In genomic region chr1:53736583-53736982, GRCm38 (mm10) we compare ENCODE assay signal across 26 mouse cellular contexts. TPM values are rescaled to one million over a fixed set of nuclear protein-coding genes. Genes with fewer than 3 reads are reported as not detected.
"Had no signal": no experiment of that assay in that cellular context is flagged by ENCODE, and none has a peak within 500 bp of the region (broad histone marks: within the 10 kb centered on the region; RNA-seq: fewer than 3 reads in every experiment).

No protein-coding gene starts in this region.

- DNase-seq: gastrocnemius, postnatal 14 days; gastrocnemius, postnatal 36 days; heart, adult 11 months; heart, adult 2 months; heart, postnatal 14 days; heart, postnatal 36 days; kidney, adult 11 months; kidney, adult 2 months; kidney, adult 9 months; kidney, postnatal 14 days; kidney, postnatal 36 days; layer of hippocampus, adult 9-11 months; layer of hippocampus, postnatal 36 days; left cerebral cortex, postnatal 4 days had no signal

- H3K9ac ChIP-seq: heart, embryonic 13.5 days; heart, embryonic 15.5 days; hindbrain, embryonic 14.5 days; kidney, embryonic 15.5 days; limb, embryonic 13.5 days; limb, embryonic 15.5 days; liver, embryonic 12.5 days had no signal

- H3K4me1 ChIP-seq: heart, embryonic 13.5 days; heart, embryonic 15.5 days; kidney, embryonic 15.5 days; limb, embryonic 13.5 days; limb, embryonic 15.5 days; liver, embryonic 12.5 days had no signal

- H3K4me2 ChIP-seq: heart, embryonic 11.5 days; heart, embryonic 13.5 days; heart, embryonic 15.5 days; hindbrain, embryonic 14.5 days; kidney, embryonic 15.5 days; limb, embryonic 13.5 days; limb, embryonic 15.5 days; liver, embryonic 12.5 days had no signal

- H3K27me3 ChIP-seq: heart, embryonic 13.5 days; heart, embryonic 15.5 days; kidney, embryonic 15.5 days; limb, embryonic 13.5 days; limb, embryonic 15.5 days; liver, embryonic 12.5 days had no signal

- H3K4me3 ChIP-seq: heart, adult 2 months; heart, embryonic 13.5 days; heart, embryonic 15.5 days; kidney, embryonic 15.5 days; limb, embryonic 13.5 days; limb, embryonic 15.5 days; liver, embryonic 12.5 days had no signal

- H3K36me3 ChIP-seq: heart, embryonic 13.5 days; heart, embryonic 15.5 days; kidney, embryonic 15.5 days; limb, embryonic 13.5 days; limb, embryonic 15.5 days; liver, embryonic 12.5 days had no signal

- H3K9me3 ChIP-seq: heart, embryonic 13.5 days; heart, embryonic 15.5 days; kidney, embryonic 15.5 days; limb, embryonic 13.5 days; limb, embryonic 15.5 days; liver, embryonic 12.5 days had no signal

- H3K27ac ChIP-seq: heart, adult 2 months; heart, embryonic 13.5 days; heart, embryonic 15.5 days; hindbrain, embryonic 14.5 days; kidney, embryonic 15.5 days; kidney, postnatal 0 days; limb, embryonic 13.5 days; limb, embryonic 15.5 days; liver, embryonic 12.5 days had no signal

- ATAC-seq: hindbrain, embryonic 16.5 days; inflammation-experienced regulatory T-cells, adult 6 months; liver, embryonic 12.5 days had no signal

RNA-seq across cellular contexts. Expression of gene Dnah7a, which starts 30.0 kb away (rescaled TPM):
- polyA plus RNA-seq: liver, adult 2 months; liver, embryonic 12.5 days had no signal
